ENCODE assay signal across 7 mouse cellular contexts in genomic region chr4:45971806-45972447, GRCm38 (mm10). TPM values are rescaled to one million over a fixed set of nuclear protein-coding genes. Genes with fewer than 3 reads are reported as not detected.
DNase-seq lines count a peak whose midpoint lies in the region; ATAC-seq lines count a peak whose summit lies in the region.

No protein-coding gene starts in this region.

- intact Hi-C loops in gastrocnemius, postnatal 36 days (cut with DNase I) = loop anchor here (2.0 to 10.0 kb wide), 2 partner anchors 155 to 957 kb away; partner anchors contain the start of genes Polr1e and Zbtb5
- intact Hi-C loops in left cerebral cortex, postnatal 36 days (cut with DNase I) = loop anchor here (5.0 kb wide), 1 partner anchor 155 kb away; no protein-coding TSS in a partner anchor

- H3K27ac ChIP-seq in intestine, embryonic 15.5 days = peak overlapping the region; percentile 64
- no peak overlapping the region for H3K27ac ChIP-seq in midbrain, embryonic 11.5 days (ENCODE audit: low read depth, low read length)

- no peaks in the 10 kb centered on the region for H3K27me3 ChIP-seq in intestine, embryonic 15.5 days (replicated peaks)
- H3K27me3 ChIP-seq in midbrain, embryonic 11.5 days (ENCODE audit: control insufficient read depth, insufficient read depth, low read length) = peaks cover 5% of the 10 kb centered on the region

- DNase-seq in adrenal gland, adult 18-20 months (ENCODE audit: low spot score in 2 of 2) = peak; percentile 100
- DNase-seq in embryo, embryonic 11 days = peak; percentile 96
- peak; percentile 98 to 99 for DNase-seq in gastrocnemius, postnatal 36 days
- DNase-seq in left cerebral cortex, postnatal 36 days (ENCODE audit: low spot score in 2 of 2) = peak; percentile 98 to 99
- peak; percentile 100 for DNase-seq in midbrain, embryonic 11.5 days (ENCODE audit: low spot score, missing footprints)
- peak; percentile 96 for DNase-seq in skeletal muscle tissue, adult 2 months (ENCODE audit: low read depth, low spot score)

- peak overlapping the region; percentile 83 for H3K4me2 ChIP-seq in intestine, embryonic 15.5 days (replicated peaks)
- peak overlapping the region; percentile 96 for H3K4me2 ChIP-seq in midbrain, embryonic 11.5 days

- peak; percentile 98 for ATAC-seq in intestine, embryonic 15.5 days
- ATAC-seq in midbrain, embryonic 11.5 days (ENCODE audit: low FRiP score) = peak; percentile 98

- H3K9me3 ChIP-seq in intestine, embryonic 15.5 days = no peaks in the 10 kb centered on the region
- no peaks in the 10 kb centered on the region for H3K9me3 ChIP-seq in midbrain, embryonic 11.5 days (ENCODE audit: control insufficient read depth, low read length)

- peak overlapping the region; percentile 83 for H3K4me3 ChIP-seq in intestine, embryonic 15.5 days (replicated peaks)
- peak overlapping the region; percentile 84 for H3K4me3 ChIP-seq in midbrain, embryonic 11.5 days (ENCODE audit: low read depth, low read length)

- no peaks in the 10 kb centered on the region for H3K36me3 ChIP-seq in intestine, embryonic 15.5 days
- no peaks in the 10 kb centered on the region for H3K36me3 ChIP-seq in midbrain, embryonic 11.5 days (ENCODE audit: control insufficient read depth, insufficient read depth, low read length)

- 0 out of 2 replicates have a peak, but pooled peaks cover 13% of the 10 kb centered on the region for H3K4me1 ChIP-seq in intestine, embryonic 15.5 days (replicated peaks)
- peaks cover 29% of the 10 kb centered on the region for H3K4me1 ChIP-seq in midbrain, embryonic 11.5 days (ENCODE audit: control insufficient read depth, insufficient read depth, low read length)

- 2% methylated on average over 51 of the region's 51 CpGs for WGBS in intestine, embryonic 15.5 days
- WGBS in midbrain, embryonic 11.5 days = 4% methylated on average over 41 of the region's 51 CpGs

- H3K9ac ChIP-seq in intestine, embryonic 15.5 days = peak overlapping the region; percentile 74
- H3K9ac ChIP-seq in midbrain, embryonic 11.5 days (ENCODE audit: low read length) = peak overlapping the region; percentile 68

RNA-seq across cellular contexts. Expression of gene Tdrd7, which starts 6.8 kb away (rescaled TPM):
- total RNA-seq in adrenal gland, adult 18-20 months (2021) = 10 to 100 TPM; 27.8 to 30.4 TPM
- 1 to 10 TPM; 7.4 to 8.1 TPM for total RNA-seq in gastrocnemius, postnatal 36 days (2021)
- polyA plus RNA-seq in intestine, embryonic 15.5 days (2015; fragmentation: Nextera tagmentation; extraction: Ambion mirVana) = 27.1 and 29.0 TPM in 2 replicates
- total RNA-seq in left cerebral cortex, postnatal 36 days (2021) = 10 to 100 TPM; 24.7 to 24.9 TPM
- polyA plus RNA-seq in midbrain, embryonic 11.5 days (2014; fragmentation: Nextera tagmentation; extraction: Ambion mirVana) = 10.9 and 11.8 TPM in 2 replicates
